In genomic region chr16:35127270-35127669, GRCm38 (mm10) we compare ENCODE assay signal across 22 mouse cellular contexts.
"Had no signal": no experiment of that assay in that cellular context is flagged by ENCODE, and none has a peak within 500 bp of the region (broad histone marks: within the 10 kb centered on the region; RNA-seq: fewer than 3 reads in every experiment).

No protein-coding gene starts in this region.

- H3K4me1 ChIP-seq: intestine, embryonic 15.5 days; liver, embryonic 12.5 days had no signal

- H3K4me2 ChIP-seq: heart, embryonic 12.5 days; hindbrain, embryonic 12.5 days; hindbrain, embryonic 14.5 days; intestine, embryonic 15.5 days; liver, embryonic 12.5 days had no signal

- ATAC-seq: hindbrain, embryonic 16.5 days; inflammation-experienced regulatory T-cells, adult 6 months; intestine, embryonic 15.5 days; intestine, postnatal 0 days; liver, embryonic 12.5 days had no signal

- H3K4me3 ChIP-seq: gastrocnemius, adult 2 months; heart, embryonic 10.5 days; heart, embryonic 12.5 days; hindbrain, embryonic 10.5 days; hindbrain, embryonic 12.5 days; intestine, embryonic 15.5 days; layer of hippocampus, adult 2 months; left cerebral cortex, adult 2 months; liver, embryonic 12.5 days had no signal

- H3K27ac ChIP-seq: gastrocnemius, adult 2 months; heart, embryonic 10.5 days; hindbrain, embryonic 10.5 days; hindbrain, embryonic 12.5 days; hindbrain, embryonic 14.5 days; intestine, embryonic 15.5 days; layer of hippocampus, adult 2 months; left cerebral cortex, adult 2 months; liver, embryonic 12.5 days; liver, embryonic 14.5 days had no signal

- DNase-seq: gastrocnemius, adult 2 months; gastrocnemius, postnatal 10 days; gastrocnemius, postnatal 25 days; heart, postnatal 4 days; kidney, adult 18-20 months; kidney, adult 8-10 months; kidney, postnatal 10 days; kidney, postnatal 25 days; kidney, postnatal 4 days had no signal

- H3K27me3 ChIP-seq: heart, embryonic 12.5 days; hindbrain, embryonic 12.5 days; intestine, embryonic 15.5 days; liver, embryonic 12.5 days had no signal

- H3K36me3 ChIP-seq: heart, embryonic 10.5 days; heart, embryonic 12.5 days; hindbrain, embryonic 10.5 days; hindbrain, embryonic 12.5 days; intestine, embryonic 15.5 days; liver, embryonic 12.5 days had no signal

- H3K9me3 ChIP-seq: heart, embryonic 10.5 days; heart, embryonic 12.5 days; hindbrain, embryonic 10.5 days; hindbrain, embryonic 12.5 days; intestine, embryonic 15.5 days; liver, embryonic 12.5 days had no signal

- H3K9ac ChIP-seq: heart, embryonic 12.5 days; hindbrain, embryonic 12.5 days; hindbrain, embryonic 14.5 days; intestine, embryonic 15.5 days; liver, embryonic 12.5 days; liver, embryonic 14.5 days had no signal
